Mouse (Mus musculus): ENCODE data around the gene Iffo1. TPM values are rescaled to one million over a fixed set of nuclear protein-coding genes. Genes with fewer than 3 reads are reported as not detected.

Gene Iffo1
- total RNA-seq, 2 experiments from 2014 or later, result 14.3 to 20.1 TPM

GRCm38 (mm10) chr6:125192016-125192714, 47.1 kb downstream of the Iffo1 start:
- peak; percentile 80 for ATAC-seq (ENCODE audit: poor library complexity, severe bottlenecking)

GRCm38 (mm10) chr6:125192841-125193240, 47.8 kb downstream of the Iffo1 start:
- ATAC-seq (ENCODE audit: poor library complexity, severe bottlenecking), result no peak

GRCm38 (mm10) chr6:125193390-125193789, 48.3 kb downstream of the Iffo1 start:
- ATAC-seq (ENCODE audit: poor library complexity, severe bottlenecking), result no peak

- ATAC-seq (ENCODE audit: poor library complexity, severe bottlenecking), result no peak
Observed at GRCm38 (mm10) chr6:125195541-125196075, 50.6 kb downstream of the Iffo1 start.

GRCm38 (mm10) chr6:125196301-125196700, 51.3 kb downstream of the Iffo1 start:
- ATAC-seq (ENCODE audit: poor library complexity, severe bottlenecking), result no peak

- no peak for ATAC-seq (ENCODE audit: poor library complexity, severe bottlenecking)
Observed at GRCm38 (mm10) chr6:125197166-125197565, 52.1 kb downstream of the Iffo1 start.

- no peak for ATAC-seq (ENCODE audit: poor library complexity, severe bottlenecking)
Observed at GRCm38 (mm10) chr6:125210436-125210835, 65.4 kb downstream of the Iffo1 start.

Other genes starting within 250 kb of the Iffo1 start
- gene Lag3, start 233.5 kb upstream of the Iffo1 start, total RNA-seq (2015), result 1.2 TPM in 2 replicates
- 0.44 and 1.4 TPM in 2 replicates for gene Lag3, start 233.5 kb upstream of the Iffo1 start, total RNA-seq (2017)
- 129 and 159 TPM in 2 replicates for gene Ptms, start 225.1 kb upstream of the Iffo1 start, total RNA-seq (2015)
- gene Ptms, start 225.1 kb upstream of the Iffo1 start, total RNA-seq (2017), result 195 and 207 TPM in 2 replicates
- 73.6 and 82.9 TPM in 2 replicates for gene Mlf2, start 213.9 kb upstream of the Iffo1 start, total RNA-seq (2015)
- 50.9 and 70.6 TPM in 2 replicates for gene Mlf2, start 213.9 kb upstream of the Iffo1 start, total RNA-seq (2017)
- 35.4 and 37.2 TPM in 2 replicates for gene Cops7a, start 179.7 kb upstream of the Iffo1 start, total RNA-seq (2015)
- gene Cops7a, start 179.7 kb upstream of the Iffo1 start, total RNA-seq (2017), result 19.4 and 25.7 TPM in 2 replicates
- not detected in 2 replicates for gene Pianp, start 148.5 kb upstream of the Iffo1 start, total RNA-seq (2015)
- gene Pianp, start 148.5 kb upstream of the Iffo1 start, total RNA-seq (2017), result not detected in 2 replicates
- gene Zfp384, start 136.1 kb upstream of the Iffo1 start, total RNA-seq (2015), result 67.0 and 70.0 TPM in 2 replicates
- gene Zfp384, start 136.1 kb upstream of the Iffo1 start, total RNA-seq (2017), result 34.1 and 36.0 TPM in 2 replicates
- 33.0 and 35.7 TPM in 2 replicates for gene Ing4, start 105.5 kb upstream of the Iffo1 start, total RNA-seq (2015)
- 63.3 and 63.9 TPM in 2 replicates for gene Ing4, start 105.5 kb upstream of the Iffo1 start, total RNA-seq (2017)
- gene Acrbp, start 95.6 kb upstream of the Iffo1 start, total RNA-seq (2015), result 9.0 and 14.2 TPM in 2 replicates
- 3.4 and 8.8 TPM in 2 replicates for gene Acrbp, start 95.6 kb upstream of the Iffo1 start, total RNA-seq (2017)
- gene Lpar5, start 77.3 kb upstream of the Iffo1 start, total RNA-seq (2015), result 25.1 and 25.5 TPM in 2 replicates
- gene Lpar5, start 77.3 kb upstream of the Iffo1 start, total RNA-seq (2017), result 27.6 and 30.0 TPM in 2 replicates
- gene Chd4, start 49.3 kb upstream of the Iffo1 start, total RNA-seq (2015), result 64.9 and 75.9 TPM in 2 replicates
- 282 and 336 TPM in 2 replicates for gene Chd4, start 49.3 kb upstream of the Iffo1 start, total RNA-seq (2017)
- gene Nop2, start 13.3 kb upstream of the Iffo1 start, total RNA-seq (2015), result 8.5 and 12.1 TPM in 2 replicates
- gene Nop2, start 13.3 kb upstream of the Iffo1 start, total RNA-seq (2017), result 22.6 and 24.6 TPM in 2 replicates
- 2,892 and 2,923 TPM in 2 replicates for gene Gapdh, start 21.2 kb downstream of the Iffo1 start, total RNA-seq (2015)
- gene Gapdh, start 21.2 kb downstream of the Iffo1 start, total RNA-seq (2017), result 1,028 and 1,070 TPM in 2 replicates
- 195 and 225 TPM in 2 replicates for gene Ncapd2, start 46.5 kb downstream of the Iffo1 start, total RNA-seq (2015)
- 181 and 231 TPM in 2 replicates for gene Ncapd2, start 46.5 kb downstream of the Iffo1 start, total RNA-seq (2017)
- gene Mrpl51, start 46.6 kb downstream of the Iffo1 start, total RNA-seq (2015), result 91.9 and 106 TPM in 2 replicates
- 72.8 and 81.9 TPM in 2 replicates for gene Mrpl51, start 46.6 kb downstream of the Iffo1 start, total RNA-seq (2017)
- gene Vamp1, start 70.3 kb downstream of the Iffo1 start, total RNA-seq (2015), result 12.6 and 13.9 TPM in 2 replicates
- 7.9 and 8.9 TPM in 2 replicates for gene Vamp1, start 70.3 kb downstream of the Iffo1 start, total RNA-seq (2017)
- 6.6 and 8.8 TPM in 2 replicates for gene Tapbpl, start 86.6 kb downstream of the Iffo1 start, total RNA-seq (2015)
- gene Tapbpl, start 86.6 kb downstream of the Iffo1 start, total RNA-seq (2017), result 19.2 and 21.2 TPM in 2 replicates
- 3.2 and 5.9 TPM in 2 replicates for gene Cd27, start 91.8 kb downstream of the Iffo1 start, total RNA-seq (2015)
- gene Cd27, start 91.8 kb downstream of the Iffo1 start, total RNA-seq (2017), result 3.5 and 3.6 TPM in 2 replicates
- gene Tuba3a, start 140.8 kb downstream of the Iffo1 start, total RNA-seq (2015), result not detected in 2 replicates
- gene Tuba3a, start 140.8 kb downstream of the Iffo1 start, total RNA-seq (2017), result not detected in 2 replicates
- 30.0 and 30.6 TPM in 2 replicates for gene Ltbr, start 168.6 kb downstream of the Iffo1 start, total RNA-seq (2015)
- gene Ltbr, start 168.6 kb downstream of the Iffo1 start, total RNA-seq (2017), result 57.1 and 59.9 TPM in 2 replicates
- gene Scnn1a, start 175.4 kb downstream of the Iffo1 start, total RNA-seq (2015), result 9.0 and 9.5 TPM in 2 replicates
- 0.99 and 1.6 TPM in 2 replicates for gene Scnn1a, start 175.4 kb downstream of the Iffo1 start, total RNA-seq (2017)
- gene Tnfrsf1a, start 204.1 kb downstream of the Iffo1 start, total RNA-seq (2015), result 96.4 and 101 TPM in 2 replicates
- gene Tnfrsf1a, start 204.1 kb downstream of the Iffo1 start, total RNA-seq (2017), result 90.2 and 116 TPM in 2 replicates
- gene Plekhg6, start 235.6 kb downstream of the Iffo1 start, total RNA-seq (2015), result not detected in 2 replicates
- not detected in 2 replicates for gene Plekhg6, start 235.6 kb downstream of the Iffo1 start, total RNA-seq (2017)

Measured in megakaryocyte, adult 5-6 weeks (primary cell).